Mouse (Mus musculus) ES-Bruce4 (cell line): ENCODE measurements at regions not wholly inside any gene's neighbourhood (a gene's known extent, or its start where the extent isn't known, plus 50 kb on each side); places are given as distances from the start of the nearest gene placed in this dataset.

Experiments used
- CTCF ChIP-seq: IDR thresholded peaks from one replicate; pipeline ENCODE4 v1.8.1; 2011; ENCODE audit warnings: low read depth, low read length
- EP300 ChIP-seq: IDR thresholded peaks from 2 replicates; pipeline ENCODE4 v1.6.1; 2011; ENCODE audit warnings: low read depth, low read length; ENCODE audit not compliant: insufficient read depth
- POLR2A ChIP-seq: IDR thresholded peaks from one replicate; pipeline ENCODE4 v1.8.1; 2011; ENCODE audit warnings: low read length; ENCODE audit not compliant: insufficient read depth

DNA sequence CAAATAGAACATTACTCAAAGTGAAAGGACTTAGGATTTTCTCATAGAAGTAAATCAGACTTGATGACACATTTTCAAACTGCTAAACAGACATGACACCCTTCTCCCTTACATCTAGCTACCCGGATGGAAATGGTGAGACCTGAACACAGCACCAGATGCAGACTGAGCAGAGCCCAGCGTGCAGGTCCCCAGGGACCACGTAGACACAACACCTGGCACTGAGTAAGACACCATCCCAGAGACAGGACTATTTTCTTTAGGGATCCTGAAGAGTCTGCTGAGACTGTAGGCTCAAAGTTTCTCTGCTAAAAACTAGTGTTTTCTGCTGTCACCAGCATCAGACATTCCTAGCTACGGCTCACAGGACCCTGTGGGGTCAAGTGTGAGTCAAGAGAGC lies 207.2 kb upstream of the Unc93a2 start:
- no peak for TF ChIP-seq CTCF
- TF ChIP-seq POLR2A: no peak
- TF ChIP-seq EP300: no peak
